ENCODE assay signal across 10 mouse cellular contexts in genomic region chr4:3090742-3091141, GRCm38 (mm10).
DNase-seq lines count a peak whose midpoint lies in the region; ATAC-seq and TF ChIP-seq lines count a peak whose summit lies in the region.
"Had no signal": no experiment of that assay in that cellular context is flagged by ENCODE, and none has a peak within 500 bp of the region (broad histone marks: within the 10 kb centered on the region; RNA-seq: fewer than 3 reads in every experiment).

No protein-coding gene starts in this region.

- no peak overlapping the region for H3K4me3 ChIP-seq in forebrain, embryonic 12.5 days (replicated peaks)
- H3K4me3 ChIP-seq in forebrain, embryonic 13.5 days: no peak overlapping the region
- H3K4me3 ChIP-seq in neural tube, embryonic 11.5 days (ENCODE audit: low read depth, low read length): no peak overlapping the region
- no peak overlapping the region for H3K4me3 ChIP-seq in limb, embryonic 14.5 days (replicated peaks; ENCODE audit: low read length)
- no peak overlapping the region for H3K4me3 ChIP-seq in stomach, postnatal 0 days (ENCODE audit: low read depth, low read length)

- H3K9me3 ChIP-seq in forebrain, embryonic 12.5 days: peaks cover 50% of the 10 kb centered on the region
- H3K9me3 ChIP-seq in forebrain, embryonic 13.5 days (replicated peaks): peaks cover 40% of the 10 kb centered on the region
- peaks cover 23% of the 10 kb centered on the region for H3K9me3 ChIP-seq in neural tube, embryonic 11.5 days (ENCODE audit: control insufficient read depth, low read length)
- H3K9me3 ChIP-seq in limb, embryonic 14.5 days (ENCODE audit: control insufficient read depth, low read length): peaks cover 27% of the 10 kb centered on the region
- peaks cover 16% of the 10 kb centered on the region for H3K9me3 ChIP-seq in stomach, postnatal 0 days (ENCODE audit: control insufficient read depth, low read length)

- H3K9ac ChIP-seq in forebrain, embryonic 12.5 days: no peak overlapping the region
- no peak overlapping the region for H3K9ac ChIP-seq in forebrain, embryonic 13.5 days
- no peak overlapping the region for H3K9ac ChIP-seq in neural tube, embryonic 11.5 days (ENCODE audit: low read length)
- H3K9ac ChIP-seq in limb, embryonic 14.5 days (ENCODE audit: low read depth, low read length, severe bottlenecking): no peak overlapping the region
- H3K9ac ChIP-seq in stomach, postnatal 0 days (ENCODE audit: low read length): no peak overlapping the region

- no peak overlapping the region for H3K4me2 ChIP-seq in forebrain, embryonic 12.5 days
- no peak overlapping the region for H3K4me2 ChIP-seq in forebrain, embryonic 13.5 days
- no peak overlapping the region for H3K4me2 ChIP-seq in neural tube, embryonic 11.5 days (ENCODE audit: low read depth)
- no peak overlapping the region for H3K4me2 ChIP-seq in limb, embryonic 14.5 days (replicated peaks; ENCODE audit: low read depth, low read length, severe bottlenecking)
- no peak overlapping the region for H3K4me2 ChIP-seq in stomach, postnatal 0 days (replicated peaks; ENCODE audit: low read depth)

- H3K36me3 ChIP-seq in forebrain, embryonic 12.5 days (replicated peaks): no peaks in the 10 kb centered on the region
- H3K36me3 ChIP-seq in forebrain, embryonic 13.5 days (ENCODE audit: poor library complexity, severe bottlenecking): no peaks in the 10 kb centered on the region
- H3K36me3 ChIP-seq in neural tube, embryonic 11.5 days (ENCODE audit: control insufficient read depth, insufficient read depth, low read length): no peaks in the 10 kb centered on the region
- no peaks in the 10 kb centered on the region for H3K36me3 ChIP-seq in limb, embryonic 14.5 days (ENCODE audit: control insufficient read depth, insufficient read depth, low read length)
- no peaks in the 10 kb centered on the region for H3K36me3 ChIP-seq in stomach, postnatal 0 days (ENCODE audit: control insufficient read depth, insufficient read depth, low read length)

- TF ChIP-seq EP300 in stomach, postnatal 0 days (optimal IDR thresholded peaks at IDR 0.05): no peak

- peak; percentile 70 for ATAC-seq in forebrain, embryonic 12.5 days (ENCODE audit: low FRiP score)
- no peak for ATAC-seq in forebrain, embryonic 13.5 days
- ATAC-seq in neural tube, embryonic 11.5 days (ENCODE audit: insufficient read depth, low FRiP score, low TSS enrichment): peak; percentile 67; the same call in 1 of the 2 replicates
- peak; percentile 53; the same call in 1 of the 2 replicates for ATAC-seq in limb, embryonic 14.5 days (ENCODE audit: low FRiP score, low read depth)
- ATAC-seq in stomach, postnatal 0 days (ENCODE audit: low FRiP score, low TSS enrichment): peak; percentile 61; the same call in 1 of the 2 replicates

- H3K27me3 ChIP-seq in forebrain, embryonic 12.5 days: no peaks in the 10 kb centered on the region
- H3K27me3 ChIP-seq in forebrain, embryonic 13.5 days: no peaks in the 10 kb centered on the region
- H3K27me3 ChIP-seq in neural tube, embryonic 11.5 days (ENCODE audit: control insufficient read depth, insufficient read depth, low read length): no peaks in the 10 kb centered on the region
- no peaks in the 10 kb centered on the region for H3K27me3 ChIP-seq in limb, embryonic 14.5 days (ENCODE audit: control insufficient read depth, insufficient read depth, low read length)
- H3K27me3 ChIP-seq in stomach, postnatal 0 days (ENCODE audit: control insufficient read depth, insufficient read depth, low read length): no peaks in the 10 kb centered on the region
- H3K27me3 ChIP-seq: CH12.LX had no signal

- no peak for TF ChIP-seq POLR2A in limb, embryonic 14.5 days (IDR thresholded peaks at IDR 0.05; ENCODE audit: borderline replicate concordance, extremely low read depth, insufficient read depth, insufficient read length)

- no peaks in the 10 kb centered on the region for H3K4me1 ChIP-seq in forebrain, embryonic 12.5 days
- no peaks in the 10 kb centered on the region for H3K4me1 ChIP-seq in forebrain, embryonic 13.5 days
- H3K4me1 ChIP-seq in neural tube, embryonic 11.5 days (ENCODE audit: control insufficient read depth, insufficient read depth, low read length): no peaks in the 10 kb centered on the region
- no peaks in the 10 kb centered on the region for H3K4me1 ChIP-seq in limb, embryonic 14.5 days (ENCODE audit: control insufficient read depth, insufficient read depth, low read length)
- H3K4me1 ChIP-seq in stomach, postnatal 0 days (replicated peaks; ENCODE audit: control insufficient read depth, insufficient read depth): no peaks in the 10 kb centered on the region

- no peak for TF ChIP-seq CTCF in stomach, postnatal 0 days (IDR thresholded peaks at IDR 0.05; ENCODE audit: low read depth)

- no peak overlapping the region for H3K27ac ChIP-seq in forebrain, embryonic 12.5 days
- no peak overlapping the region for H3K27ac ChIP-seq in forebrain, embryonic 13.5 days
- no peak overlapping the region for H3K27ac ChIP-seq in neural tube, embryonic 11.5 days (ENCODE audit: low read depth, low read length)
- no peak overlapping the region for H3K27ac ChIP-seq in limb, embryonic 14.5 days (replicated peaks; ENCODE audit: low read depth, low read length)
- no peak overlapping the region for H3K27ac ChIP-seq in stomach, postnatal 0 days (replicated peaks)

- no peak for DNase-seq in neural tube, embryonic 11.5 days (ENCODE audit: low spot score)
- no peak for DNase-seq in neural tube, embryonic 10.5 days (ENCODE audit: extremely low spot score, low spot score)
- peak; percentile 3 for DNase-seq in limb, embryonic 14.5 days (ENCODE audit: low spot score)
- DNase-seq in stomach, postnatal 0 days (ENCODE audit: low spot score): no peak
- no peak for DNase-seq in right cerebral cortex, adult 2 months (ENCODE audit: low spot score in 2 of 2)
- DNase-seq in gastrocnemius, adult 8-10 months (ENCODE audit: low spot score in 2 of 2): no peak
- DNase-seq: heart, postnatal 14 days had no signal

- WGBS in forebrain, embryonic 12.5 days: 70% methylated on average over 9 of the region's 9 CpGs
- WGBS in forebrain, embryonic 13.5 days: 70% methylated on average over 9 of the region's 9 CpGs
- WGBS in neural tube, embryonic 11.5 days: 79% methylated on average over 9 of the region's 9 CpGs
- WGBS in limb, embryonic 14.5 days: 79% methylated on average over 9 of the region's 9 CpGs
- 77% methylated on average over 9 of the region's 9 CpGs for WGBS in stomach, postnatal 0 days
